Mouse (Mus musculus) cerebellum, adult (tissue): ENCODE measurements at regions not wholly inside any gene's neighbourhood (a gene's known extent, or its start where the extent isn't known, plus 50 kb on each side); places are given as distances from the start of the nearest gene placed in this dataset.

Experiments used
- ATAC-seq: cut with Nextera tagmentation; 2 replicates; pipeline ENCODE4 v1.9.2; 2017; ENCODE audit warnings: mild to moderate bottlenecking, moderate library complexity, mixed read lengths; ENCODE audit not compliant: insufficient number of reproducible peaks, low FRiP score, low TSS enrichment

GRCm38 (mm10) chr13:101450501-101450900 is 317.5 kb downstream of the Pik3r1 start:
- peak; percentile 96 for ATAC-seq

GRCm38 (mm10) chr13:101439517-101439916 is 328.5 kb downstream of the Pik3r1 start:
- ATAC-seq: no peak

GRCm38 (mm10) chr13:101439041-101439440 is 329.0 kb downstream of the Pik3r1 start:
- peak; percentile 98 for ATAC-seq

GRCm38 (mm10) chr13:101433162-101433561 is 334.9 kb downstream of the Pik3r1 start:
- no peak for ATAC-seq

- ATAC-seq: no peak
Observed at GRCm38 (mm10) chr13:101427426-101428221, 340.4 kb downstream of the Pik3r1 start.

GRCm38 (mm10) chr13:101426461-101426860 is 341.6 kb downstream of the Pik3r1 start:
- ATAC-seq: no peak

GRCm38 (mm10) chr13:101422082-101422481 is 345.9 kb downstream of the Pik3r1 start:
- no peak for ATAC-seq

GRCm38 (mm10) chr13:101419457-101420025 is 348.5 kb downstream of the Pik3r1 start:
- no peak for ATAC-seq

GRCm38 (mm10) chr13:101418272-101418671 is 349.7 kb downstream of the Pik3r1 start:
- no peak for ATAC-seq

- 0 out of 2 replicates have a peak, but pooled peaks have one; percentile 36 for ATAC-seq
Observed at GRCm38 (mm10) chr13:101408885-101409284, 359.1 kb downstream of the Pik3r1 start.

- peak; percentile 100 for ATAC-seq
Observed at GRCm38 (mm10) chr13:101407633-101408032, 360.4 kb downstream of the Pik3r1 start.

- no peak for ATAC-seq
Observed at GRCm38 (mm10) chr13:101373581-101374189, 394.3 kb downstream of the Pik3r1 start.

GRCm38 (mm10) chr13:101371906-101372305 is 396.1 kb downstream of the Pik3r1 start:
- no peak for ATAC-seq

GRCm38 (mm10) chr13:101368170-101368569 is 399.8 kb downstream of the Pik3r1 start:
- ATAC-seq: no peak

- ATAC-seq: no peak
Observed at GRCm38 (mm10) chr13:101355363-101355762, 412.7 kb downstream of the Pik3r1 start.

GRCm38 (mm10) chr13:101351123-101351522 is 416.9 kb downstream of the Pik3r1 start:
- ATAC-seq: no peak

- no peak for ATAC-seq
Observed at GRCm38 (mm10) chr13:101349354-101349753, 418.7 kb downstream of the Pik3r1 start.

GRCm38 (mm10) chr13:101338280-101338872 is 429.6 kb downstream of the Pik3r1 start:
- no peak for ATAC-seq

GRCm38 (mm10) chr13:101318621-101319020 is 449.4 kb downstream of the Pik3r1 start:
- peak; percentile 75 for ATAC-seq

- no peak for ATAC-seq
Observed at GRCm38 (mm10) chr13:101316336-101316735, 451.7 kb downstream of the Pik3r1 start.

GRCm38 (mm10) chr13:101314040-101314439 is 454.0 kb downstream of the Pik3r1 start:
- no peak for ATAC-seq
